Mouse (Mus musculus) ES-E14 (cell line): ENCODE measurements around the gene Pnrc1. TPM values are rescaled to one million over a fixed set of nuclear protein-coding genes. Genes with fewer than 3 reads are reported as not detected.
A peak's percentile ranks its signal among the peaks of the same experiment; 100 is the strongest.
"Not testable (repeated sequence)": the region's sequence is repeated elsewhere in the genome, so short reads cannot be mapped to it uniquely, and the experiment has no call there.

Source experiments
- DNase-seq: peaks from one replicate; pipeline ENCODE4 v3.0.0-alpha.2; 2013; ENCODE audit warnings: low read depth, low spot score
- H3K27ac ChIP-seq: 2 replicates; pipeline ENCODE4 v1.5.1; 2012; ENCODE audit warnings: low read depth, mild to moderate bottlenecking, low read length, moderate library complexity, mixed read lengths; ENCODE audit not compliant: poor library complexity, insufficient read depth, severe bottlenecking
- H3K36me3 ChIP-seq: 2 replicates; pipeline ENCODE4 v1.6.1; 2012; ENCODE audit warnings: mild to moderate bottlenecking, low read length, moderate library complexity, mixed read lengths; ENCODE audit not compliant: control insufficient read depth, poor library complexity, insufficient read depth, severe bottlenecking
- H3K4me1 ChIP-seq, 2 experiments: fragments of 150-350 bp in 1 of 2; sonication (generic) in 1 of 2; 2 replicates each; pipeline ENCODE4 v1.6.1; 2012; ENCODE audit warnings: low read length in 2 of 2, mild to moderate bottlenecking in 1 of 2, mixed read lengths in 1 of 2; ENCODE audit not compliant: control insufficient read depth in 2 of 2, insufficient read depth in 2 of 2, poor library complexity in 1 of 2
- H3K4me3 ChIP-seq, 2 experiments: fragments of 150-350 bp in 1 of 2; sonication (generic) in 1 of 2; 2 replicates each; pipeline ENCODE4 v1.5.1; 2012; ENCODE audit warnings: low read length in 2 of 2, low read depth in 1 of 2, mild to moderate bottlenecking in 1 of 2, mixed read lengths in 1 of 2; ENCODE audit not compliant: insufficient read depth in 1 of 2, poor library complexity in 1 of 2, severe bottlenecking in 1 of 2
- H3K9ac ChIP-seq: 2 replicates; pipeline ENCODE4 v1.6.1; 2012; ENCODE audit warnings: low read depth, mild to moderate bottlenecking, low read length, mixed read lengths; ENCODE audit not compliant: poor library complexity, insufficient read depth, severe bottlenecking
- H3K9me3 ChIP-seq: fragments of 150-350 bp; sonication (generic); 2 replicates; pipeline ENCODE4 v1.6.1; 2012; ENCODE audit warnings: low read depth, mild to moderate bottlenecking, low read length; ENCODE audit not compliant: control insufficient read depth, insufficient read depth
- CHD2 ChIP-seq: IDR thresholded peaks from 2 replicates; pipeline ENCODE4 v1.6.1; 2014; ENCODE audit warnings: mild to moderate bottlenecking, low read depth, low read length, inconsistent platforms
- HCFC1 ChIP-seq: IDR thresholded peaks from 2 replicates; pipeline ENCODE4 v1.6.1; 2012; ENCODE audit warnings: low read length, inconsistent platforms, borderline replicate concordance; ENCODE audit not compliant: insufficient read depth
- MAFK ChIP-seq: IDR thresholded peaks from 2 replicates; pipeline ENCODE4 v1.6.1; 2014; ENCODE audit warnings: mild to moderate bottlenecking, low read depth, low read length, inconsistent platforms; ENCODE audit not compliant: insufficient read depth
- ZC3H11A ChIP-seq: IDR thresholded peaks from 2 replicates; pipeline ENCODE4 v1.6.1; 2012; ENCODE audit warnings: low read depth, mild to moderate bottlenecking, inconsistent platforms, low read length, borderline replicate concordance
- ZNF384 ChIP-seq: IDR thresholded peaks from 2 replicates; pipeline ENCODE4 v1.6.1; 2012; ENCODE audit warnings: low read depth, low read length, inconsistent platforms
- in situ Hi-C, 2 experiments: fragments of 600-800 bp; cut with MboI; formaldehyde crosslinking; loops; one replicate each; pipeline ENCODE4 v1.15.1; 2025; ENCODE audit warnings: low sequenced_read_pairs in 2 of 2, inconsistent platforms in 1 of 2; ENCODE audit not compliant: unreplicated experiment in 2 of 2
- total RNA-seq: library from RNA; depleted of rRNA; stranded (reverse); fragments of 300-350 nt; gene quantifications from 2 replicates; pipeline ENCODE4 v1.2.3, GENCODE M21; 2012

Gene Pnrc1
- total RNA-seq, 1 experiment, result 25.8 TPM

DNA sequence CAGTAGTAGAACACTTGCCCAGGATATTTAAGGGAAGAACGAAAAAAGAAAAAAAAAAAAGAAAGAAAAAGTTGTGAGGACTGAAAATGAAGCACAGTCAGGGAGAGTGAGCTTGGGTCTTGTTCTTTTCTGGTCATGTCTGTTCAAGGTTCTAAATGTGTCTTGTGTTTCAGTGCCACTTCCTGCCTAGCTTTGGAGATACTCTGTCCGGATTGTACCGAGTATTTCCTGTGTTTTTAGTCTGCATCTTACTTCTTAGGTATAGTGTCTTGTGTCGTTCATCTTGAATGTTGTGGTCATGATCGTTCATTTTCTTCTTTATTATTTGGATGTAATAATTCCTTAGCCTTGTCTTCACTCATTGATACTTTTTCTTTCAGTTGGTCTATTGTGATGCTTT is 25.9 kb upstream of the Pnrc1 start:
- TF ChIP-seq ZC3H11A, result no peak
- TF ChIP-seq MAFK, result no peak
- no peak for TF ChIP-seq HCFC1
- no peak for TF ChIP-seq ZNF384
- no peak for TF ChIP-seq CHD2
- no peaks in the 10 kb centered on the region; the same call in 1 of the 2 replicates for H3K36me3 ChIP-seq
- in situ Hi-C loops, result no loop called here
- H3K4me1 ChIP-seq, result peaks cover 0 to 12% of the 10 kb centered on the region in 2 experiments; a peak in 3 of 4 replicates
- DNase-seq, result no peak
- H3K9me3 ChIP-seq, result no peaks in the 10 kb centered on the region
- H3K27ac ChIP-seq, result no peak overlapping the region
- H3K4me3 ChIP-seq, result no peak overlapping the region
- H3K9ac ChIP-seq, result no peak overlapping the region

GRCm38 (mm10) chr4:33314150-33314549 is 24.2 kb upstream of the Pnrc1 start:
- H3K27ac ChIP-seq, in situ Hi-C loops, H3K36me3 ChIP-seq, H3K9ac ChIP-seq, H3K9me3 ChIP-seq, H3K4me3 ChIP-seq, DNase-seq: not testable (repeated sequence)
- TF ChIP-seq ZNF384, result peak; percentile 78; the same call in 1 of the 2 replicates
- H3K4me1 ChIP-seq, result peaks cover 0 to 13% of the 10 kb centered on the region in 2 experiments; a peak in 3 of 4 replicates

DNA sequence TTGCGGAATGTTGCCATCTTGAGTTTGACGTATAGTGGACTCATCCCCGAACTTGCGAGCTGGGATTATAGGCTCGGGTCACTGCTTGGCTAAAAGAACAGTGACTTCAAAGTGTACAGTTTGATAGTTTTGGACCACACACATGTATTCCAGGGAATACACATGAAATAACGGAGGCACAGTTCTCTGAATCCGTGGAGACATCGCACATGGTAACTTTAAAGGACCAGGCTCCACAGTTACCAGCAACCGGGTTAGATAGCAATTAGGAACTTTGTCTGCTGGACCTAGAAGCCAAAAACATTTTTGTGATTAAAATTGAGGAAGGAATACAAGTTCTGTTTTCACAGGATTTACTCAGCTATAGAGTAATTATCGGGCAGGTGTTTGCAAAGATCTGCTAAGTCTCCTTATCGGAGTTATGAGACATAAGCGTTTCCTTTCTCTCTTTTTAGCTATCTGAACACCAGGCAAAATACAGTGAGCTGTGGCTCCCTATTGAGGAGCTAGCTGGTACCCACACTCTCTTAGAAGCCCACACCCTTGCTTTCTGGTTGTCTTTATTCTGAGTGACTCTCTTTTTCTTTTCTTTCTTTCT is 21.0 kb upstream of the Pnrc1 start:
- Histone ChIP-seq H3K4me1 (peaks cover 0 to 12% of the 10 kb centered on the region in 2 experiments; a peak in 3 of 4 replicates), H3K27ac (no peak overlapping the region), H3K9ac (peak overlapping the region; percentile 98), H3K36me3 (no peaks in the 10 kb centered on the region; the same call in 1 of the 2 replicates), H3K9me3 (no peaks in the 10 kb centered on the region), H3K4me3 (peak overlapping the region; percentile 77 to 98)
- TF ChIP-seq ZC3H11A (no peak), ZNF384 (no peak), MAFK (no peak), CHD2 (no peak), HCFC1 (no peak)
- in situ Hi-C loops, result no loop called here
- DNase-seq, result no peak

DNA sequence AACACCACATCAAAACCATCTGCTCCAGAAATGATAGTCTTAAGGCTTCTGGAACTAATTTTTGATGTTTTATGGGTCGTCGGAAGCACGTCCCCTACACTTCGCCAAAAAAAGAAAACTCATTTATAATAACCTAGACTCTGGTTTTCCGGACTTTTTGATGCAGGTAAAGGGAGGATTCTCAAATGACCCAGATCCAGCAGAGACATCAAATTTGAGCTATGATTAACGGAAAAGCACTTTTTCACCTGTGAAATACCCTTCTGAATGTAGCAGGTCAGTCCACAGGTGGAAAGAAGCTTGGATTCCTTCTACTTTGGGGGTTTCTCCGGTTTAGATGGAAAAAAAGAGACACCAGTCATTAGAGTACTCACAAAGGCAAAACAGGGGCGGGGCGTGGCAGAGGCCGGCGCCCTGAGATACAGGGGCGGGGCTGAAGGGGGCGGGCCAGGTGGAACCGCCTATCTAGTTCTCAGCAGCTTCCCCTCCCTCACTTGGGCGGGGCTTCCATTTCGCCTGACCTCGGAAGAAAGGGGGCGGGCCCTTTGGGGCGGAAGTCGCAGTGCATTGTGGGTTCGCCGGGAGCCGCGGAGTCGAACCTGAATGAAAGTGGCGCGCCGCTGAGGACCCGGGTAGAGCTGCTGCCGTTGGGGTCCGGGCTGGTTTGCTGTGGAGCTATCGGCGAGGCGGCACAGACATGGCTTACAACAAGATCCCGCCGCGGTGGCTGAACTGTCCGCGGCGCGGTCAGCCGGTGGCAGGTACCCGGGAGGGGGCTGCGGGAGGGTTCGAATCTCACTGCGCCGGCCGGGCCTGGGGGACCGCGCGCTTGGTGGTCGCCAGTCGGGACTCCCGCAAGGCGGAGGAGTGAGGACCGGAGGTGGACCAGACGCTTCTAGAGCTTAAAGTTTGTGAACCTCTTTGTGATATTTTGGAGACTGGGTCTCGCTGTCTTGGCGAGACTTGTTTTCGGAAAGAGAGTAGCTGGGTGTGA is 20.1 kb upstream of the Pnrc1 start, which contains the start of gene Rngtt:
TSS of gene Rngtt (plus strand) at position 548 of the 994 bp plus-strand sequence.
- no peaks in the 10 kb centered on the region; the same call in 1 of the 2 replicates for H3K36me3 ChIP-seq
- TF ChIP-seq CHD2 (no peak), MAFK (no peak), HCFC1 (peak; percentile 71; the same call in 1 of the 2 replicates), ZNF384 (peak; percentile 60; the same call in 1 of the 2 replicates), ZC3H11A (no peak)
- DNase-seq, result peak; percentile 98
- H3K9ac ChIP-seq, result peak within 1 kb of the TSS; percentile 98
- H3K4me3 ChIP-seq, result peak within 1 kb of the TSS; percentile 77 to 98
- peaks cover 0 to 12% of the 10 kb centered on the region in 2 experiments; a peak in 3 of 4 replicates for H3K4me1 ChIP-seq
- in situ Hi-C loops, result no loop called here
- H3K9me3 ChIP-seq, result no peaks in the 10 kb centered on the region
- H3K27ac ChIP-seq, result peak within 1 kb of the TSS; percentile 67; the same call in 1 of the 2 replicates
